Comparison of ENCODE assay signal across 8 mouse cellular contexts in genomic region chr19:47330743-47331227, GRCm38 (mm10).
A peak's percentile ranks its signal among the peaks of the same experiment; 100 is the strongest.
DNase-seq lines count a peak whose midpoint lies in the region; ATAC-seq and TF ChIP-seq lines count a peak whose summit lies in the region.

No protein-coding gene starts in this region.

- no peak overlapping the region for H3K4me2 ChIP-seq in kidney, embryonic 14.5 days (replicated peaks; ENCODE audit: low read depth, low read length)
- peak overlapping the region; percentile 38; the same call in 1 of the 2 replicates for H3K4me2 ChIP-seq in stomach, embryonic 15.5 days

- no peaks in the 10 kb centered on the region for H3K36me3 ChIP-seq in kidney, embryonic 14.5 days (ENCODE audit: control insufficient read depth, insufficient read depth, low read length)
- H3K36me3 ChIP-seq in stomach, embryonic 15.5 days = no peaks in the 10 kb centered on the region

- peaks cover 26% of the 10 kb centered on the region for H3K4me1 ChIP-seq in bone marrow macrophage, adult 2 months (ENCODE audit: control insufficient read depth, insufficient read depth, low read length)
- peaks cover 58% of the 10 kb centered on the region for H3K4me1 ChIP-seq in kidney, embryonic 14.5 days (ENCODE audit: control insufficient read depth, insufficient read depth, low read length)
- H3K4me1 ChIP-seq in stomach, embryonic 15.5 days = peaks cover 44% of the 10 kb centered on the region

- no peak overlapping the region for H3K4me3 ChIP-seq in bone marrow macrophage, adult 2 months (ENCODE audit: insufficient read depth, low read length)
- H3K4me3 ChIP-seq in kidney, embryonic 14.5 days (ENCODE audit: low read length) = no peak overlapping the region
- no peak overlapping the region for H3K4me3 ChIP-seq in stomach, embryonic 15.5 days (replicated peaks)

- 9% methylated on average over 10 of the region's 10 CpGs for WGBS in kidney, embryonic 14.5 days
- WGBS in stomach, embryonic 15.5 days = 9% methylated on average over 10 of the region's 10 CpGs

- ATAC-seq in kidney, embryonic 14.5 days (ENCODE audit: low FRiP score, low TSS enrichment) = peak; percentile 58
- peak; percentile 90 for ATAC-seq in stomach, embryonic 15.5 days (ENCODE audit: insufficient read depth, low FRiP score, low read depth)

- no peaks in the 10 kb centered on the region for H3K27me3 ChIP-seq in kidney, embryonic 14.5 days (ENCODE audit: control insufficient read depth, insufficient read depth, low read length)
- H3K27me3 ChIP-seq in stomach, embryonic 15.5 days (replicated peaks) = no peaks in the 10 kb centered on the region

- H3K9ac ChIP-seq in kidney, embryonic 14.5 days (ENCODE audit: low read depth, low read length) = no peak overlapping the region
- no peak overlapping the region for H3K9ac ChIP-seq in stomach, embryonic 15.5 days

- H3K9me3 ChIP-seq in kidney, embryonic 14.5 days (ENCODE audit: control insufficient read depth, low read length) = no peaks in the 10 kb centered on the region
- no peaks in the 10 kb centered on the region for H3K9me3 ChIP-seq in stomach, embryonic 15.5 days

- TF ChIP-seq CTCF in bone marrow macrophage, adult 2 months (IDR thresholded peaks at IDR 0.05; ENCODE audit: low read depth, low read length) = no peak

- peak; percentile 72 to 78 for DNase-seq in B cell, adult 2 months
- peak; percentile 77 for DNase-seq in heart, adult 8-10 months (ENCODE audit: low spot score)
- DNase-seq in lung, postnatal 4 days = peak; percentile 67 to 81
- DNase-seq in cerebellum, postnatal 14 days = no peak
- no peak for DNase-seq in adrenal gland, postnatal 25 days

- peak overlapping the region; percentile 34 for H3K27ac ChIP-seq in bone marrow macrophage, adult 2 months (ENCODE audit: insufficient read depth, low read depth, low read length)
- peak overlapping the region; percentile 74 for H3K27ac ChIP-seq in kidney, embryonic 14.5 days (ENCODE audit: low read depth, low read length)
- peak overlapping the region; percentile 93 for H3K27ac ChIP-seq in stomach, embryonic 15.5 days

- no peak for TF ChIP-seq POLR2A in bone marrow macrophage, adult 2 months (IDR thresholded peaks at IDR 0.05; ENCODE audit: borderline replicate concordance, low read depth, low read length)

Comparison
In these comparisons a context has a peak if more than half of its experiments do, and no peak if none do; other contexts are left out.
1. DNase-seq: peak in B cell, adult 2 months (2 of 2), heart, adult 8-10 months (single experiment) and lung, postnatal 4 days (2 of 2); none in cerebellum, postnatal 14 days (0 of 2) and adrenal gland, postnatal 25 days (single experiment).
2. H3K27ac ChIP-seq: peak in every context shown above with its lines; median percentile 93 in stomach, embryonic 15.5 days; 74 in kidney, embryonic 14.5 days; 34 in bone marrow macrophage, adult 2 months.